Mouse (Mus musculus) cerebellum, adult (tissue): Measurements from ENCODE around the gene Ccdc39.

Experiments used
- ATAC-seq: cut with Nextera tagmentation; 2 replicates; pipeline ENCODE4 v1.9.2; 2017; ENCODE audit warnings: mild to moderate bottlenecking, moderate library complexity, mixed read lengths; ENCODE audit not compliant: insufficient number of reproducible peaks, low FRiP score, low TSS enrichment

The Ccdc39 gene

GRCm38 (mm10) chr3:33799617-33800512, 44.2 kb downstream of the Ccdc39 start, which contains the start of gene Ttc14:
Ttc14 (plus strand) TSS chr3:33799832.
- peak; percentile 97 for ATAC-seq

- ATAC-seq, result no peak
Observed at GRCm38 (mm10) chr3:33790975-33791374, 53.1 kb downstream of the Ccdc39 start.
